Mouse (Mus musculus): Measurements from ENCODE around the gene Syngr2. TPM values are rescaled to one million over a fixed set of nuclear protein-coding genes. Genes with fewer than 3 reads are reported as not detected.
A peak's percentile ranks its signal among the peaks of the same experiment; 100 is the strongest.

The Syngr2 gene
- 32.7 and 36.6 TPM in 2 replicates for polyA plus RNA-seq (2014; fragmentation: Nextera tagmentation; extraction: Ambion mirVana)

GRCm38 (mm10) chr11:117809407-117810311 is at the start of gene Syngr2, which contains the start of gene Gm20708:
Gene Syngr2, plus strand, starts transcription at chr11:117809668.
Gene Gm20708, plus strand, starts transcription at chr11:117809668.
- peak; percentile 74 for ATAC-seq (replicated peaks; ENCODE audit: low FRiP score)
- no peaks in the 10 kb centered on the region for H3K9me3 ChIP-seq (ENCODE audit: control insufficient read depth, low read length)
- H3K27me3 ChIP-seq (ENCODE audit: control insufficient read depth, insufficient read depth, low read length) = no peaks in the 10 kb centered on the region
- H3K4me1 ChIP-seq (replicated peaks; ENCODE audit: control insufficient read depth, insufficient read depth, low read length) = peaks cover 14% of the 10 kb centered on the region
- H3K4me3 ChIP-seq (ENCODE audit: low read depth, low read length) = peak within 1 kb of the TSS; percentile 67
- H3K36me3 ChIP-seq (ENCODE audit: control insufficient read depth, insufficient read depth, low read length) = no peaks in the 10 kb centered on the region; the same call in 1 of the 2 replicates
- peak within 1 kb of the TSS; percentile 96 for H3K4me2 ChIP-seq (ENCODE audit: low read depth, low read length, severe bottlenecking)
- H3K9ac ChIP-seq (ENCODE audit: low read length) = peak within 1 kb of the TSS; percentile 58
- peak; percentile 88 for DNase-seq (ENCODE audit: low spot score)
- no peak within 1 kb of the TSS for H3K27ac ChIP-seq (ENCODE audit: low read depth, low read length)
- WGBS = under 1% methylated on average over 75 of the region's 75 CpGs

GRCm38 (mm10) chr11:117760374-117761119 is 48.9 kb upstream of the Syngr2 start:
- DNase-seq (ENCODE audit: low spot score) (no peak), ATAC-seq (replicated peaks; ENCODE audit: low FRiP score) (no peak)
- whole genome bisulfite sequencing = 92% methylated on average over 26 of the region's 26 CpGs
- no peak overlapping the region for H3K27ac ChIP-seq (ENCODE audit: low read depth, low read length)
- H3K9ac ChIP-seq (ENCODE audit: low read length) = no peak overlapping the region
- H3K4me3 ChIP-seq (ENCODE audit: low read depth, low read length) = no peak overlapping the region
- H3K9me3 ChIP-seq (ENCODE audit: control insufficient read depth, low read length) = no peaks in the 10 kb centered on the region
- H3K4me1 ChIP-seq (replicated peaks; ENCODE audit: control insufficient read depth, insufficient read depth, low read length) = no peaks in the 10 kb centered on the region
- no peak overlapping the region for H3K4me2 ChIP-seq (ENCODE audit: low read depth, low read length, severe bottlenecking)
- peaks cover 16% of the 10 kb centered on the region for H3K36me3 ChIP-seq (ENCODE audit: control insufficient read depth, insufficient read depth, low read length)
- no peaks in the 10 kb centered on the region for H3K27me3 ChIP-seq (ENCODE audit: control insufficient read depth, insufficient read depth, low read length)

DNA sequence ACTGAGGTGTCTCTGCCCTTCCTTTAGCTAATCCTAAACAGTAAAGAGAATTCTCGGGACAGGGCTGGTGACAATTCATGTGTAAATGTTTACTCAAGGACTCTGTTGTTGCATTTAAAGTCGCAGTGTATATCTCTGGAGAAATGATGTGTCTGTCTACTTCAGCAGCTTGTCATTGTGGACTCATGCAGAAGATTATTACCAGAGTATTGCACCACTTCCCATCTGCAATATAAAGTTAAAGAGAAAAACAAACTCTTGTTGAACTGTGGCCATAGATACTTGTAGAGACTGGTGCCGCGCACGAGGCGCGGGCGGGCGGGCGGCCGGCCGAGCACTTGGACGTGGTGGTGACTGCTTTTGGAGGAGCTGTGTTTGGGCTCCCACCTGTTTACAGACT is 47.7 kb upstream of the Syngr2 start:
- Histone ChIP-seq H3K27me3 (ENCODE audit: control insufficient read depth, insufficient read depth, low read length) (no peaks in the 10 kb centered on the region), H3K27ac (ENCODE audit: low read depth, low read length) (no peak overlapping the region), H3K4me3 (ENCODE audit: low read depth, low read length) (no peak overlapping the region), H3K9me3 (ENCODE audit: control insufficient read depth, low read length) (no peaks in the 10 kb centered on the region), H3K4me1 (replicated peaks; ENCODE audit: control insufficient read depth, insufficient read depth, low read length) (no peaks in the 10 kb centered on the region), H3K9ac (ENCODE audit: low read length) (no peak overlapping the region), H3K4me2 (ENCODE audit: low read depth, low read length, severe bottlenecking) (no peak overlapping the region), H3K36me3 (ENCODE audit: control insufficient read depth, insufficient read depth, low read length) (peaks cover 10% of the 10 kb centered on the region)
- ATAC-seq (replicated peaks; ENCODE audit: low FRiP score) = no peak
- WGBS = 90% methylated on average over 13 of the region's 13 CpGs
- no peak for DNase-seq (ENCODE audit: low spot score)

GRCm38 (mm10) chr11:117762246-117762645 is 47.2 kb upstream of the Syngr2 start:
- WGBS = 94% methylated on average over 12 of the region's 12 CpGs
- ATAC-seq (replicated peaks; ENCODE audit: low FRiP score) = no peak
- H3K4me2 ChIP-seq (ENCODE audit: low read depth, low read length, severe bottlenecking) = no peak overlapping the region
- no peak for DNase-seq (ENCODE audit: low spot score)
- no peak overlapping the region for H3K4me3 ChIP-seq (ENCODE audit: low read depth, low read length)
- H3K9ac ChIP-seq (ENCODE audit: low read length) = no peak overlapping the region
- no peaks in the 10 kb centered on the region for H3K27me3 ChIP-seq (ENCODE audit: control insufficient read depth, insufficient read depth, low read length)
- H3K4me1 ChIP-seq (replicated peaks; ENCODE audit: control insufficient read depth, insufficient read depth, low read length) = no peaks in the 10 kb centered on the region
- no peaks in the 10 kb centered on the region for H3K9me3 ChIP-seq (ENCODE audit: control insufficient read depth, low read length)
- no peak overlapping the region for H3K27ac ChIP-seq (ENCODE audit: low read depth, low read length)
- peaks cover 10% of the 10 kb centered on the region for H3K36me3 ChIP-seq (ENCODE audit: control insufficient read depth, insufficient read depth, low read length)

- peaks cover 8% of the 10 kb centered on the region for H3K36me3 ChIP-seq (ENCODE audit: control insufficient read depth, insufficient read depth, low read length)
- H3K27ac ChIP-seq (ENCODE audit: low read depth, low read length) = no peak overlapping the region
- H3K4me1 ChIP-seq (replicated peaks; ENCODE audit: control insufficient read depth, insufficient read depth, low read length) = no peaks in the 10 kb centered on the region
- no peaks in the 10 kb centered on the region for H3K27me3 ChIP-seq (ENCODE audit: control insufficient read depth, insufficient read depth, low read length)
- ATAC-seq (replicated peaks; ENCODE audit: low FRiP score) (no peak), DNase-seq (ENCODE audit: low spot score) (no peak)
- WGBS = 91% methylated on average over 9 of the region's 9 CpGs
- no peak overlapping the region for H3K9ac ChIP-seq (ENCODE audit: low read length)
- no peak overlapping the region for H3K4me3 ChIP-seq (ENCODE audit: low read depth, low read length)
- no peaks in the 10 kb centered on the region for H3K9me3 ChIP-seq (ENCODE audit: control insufficient read depth, low read length)
- no peak overlapping the region for H3K4me2 ChIP-seq (ENCODE audit: low read depth, low read length, severe bottlenecking)
Measured at GRCm38 (mm10) chr11:117764319-117764718, 45.1 kb upstream of the Syngr2 start.

- H3K27ac ChIP-seq (ENCODE audit: low read depth, low read length) = no peak overlapping the region
- no peak overlapping the region for H3K4me3 ChIP-seq (ENCODE audit: low read depth, low read length)
- H3K27me3 ChIP-seq (ENCODE audit: control insufficient read depth, insufficient read depth, low read length) = no peaks in the 10 kb centered on the region
- H3K36me3 ChIP-seq (ENCODE audit: control insufficient read depth, insufficient read depth, low read length) = peaks cover 5% of the 10 kb centered on the region
- DNase-seq (ENCODE audit: low spot score) (no peak), ATAC-seq (replicated peaks; ENCODE audit: low FRiP score) (no peak)
- no peaks in the 10 kb centered on the region for H3K4me1 ChIP-seq (replicated peaks; ENCODE audit: control insufficient read depth, insufficient read depth, low read length)
- no peaks in the 10 kb centered on the region for H3K9me3 ChIP-seq (ENCODE audit: control insufficient read depth, low read length)
- no peak overlapping the region for H3K9ac ChIP-seq (ENCODE audit: low read length)
- no peak overlapping the region for H3K4me2 ChIP-seq (ENCODE audit: low read depth, low read length, severe bottlenecking)
- 93% methylated on average over 5 of the region's 5 CpGs for WGBS
Measured at GRCm38 (mm10) chr11:117765361-117765760, 44.1 kb upstream of the Syngr2 start.

DNA sequence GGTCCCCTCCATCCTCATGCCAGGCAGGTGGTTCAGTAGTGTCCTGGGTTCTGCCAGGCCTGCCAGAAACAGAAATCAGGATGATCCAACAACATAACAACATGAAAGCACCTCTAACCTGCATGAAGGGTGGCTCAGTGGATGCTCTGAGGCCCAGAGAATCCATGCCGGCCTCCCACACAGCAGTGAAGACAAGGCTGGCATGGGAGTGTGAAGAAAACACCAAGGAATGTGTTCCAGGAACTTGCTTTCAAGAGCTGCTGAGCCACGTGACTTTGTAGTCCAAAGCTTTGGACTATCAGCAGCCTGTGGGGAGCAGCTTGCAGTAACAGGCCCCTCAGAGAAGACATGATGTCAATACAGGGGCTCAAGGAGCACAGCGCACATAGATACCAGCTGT is 43.2 kb upstream of the Syngr2 start:
- Histone ChIP-seq H3K4me1 (replicated peaks; ENCODE audit: control insufficient read depth, insufficient read depth, low read length) (no peaks in the 10 kb centered on the region), H3K27ac (ENCODE audit: low read depth, low read length) (no peak overlapping the region), H3K4me3 (ENCODE audit: low read depth, low read length) (no peak overlapping the region), H3K4me2 (ENCODE audit: low read depth, low read length, severe bottlenecking) (no peak overlapping the region), H3K9me3 (ENCODE audit: control insufficient read depth, low read length) (no peaks in the 10 kb centered on the region), H3K36me3 (ENCODE audit: control insufficient read depth, insufficient read depth, low read length) (no peaks in the 10 kb centered on the region; the same call in none of the 2 replicates), H3K9ac (ENCODE audit: low read length) (no peak overlapping the region), H3K27me3 (ENCODE audit: control insufficient read depth, insufficient read depth, low read length) (no peaks in the 10 kb centered on the region)
- DNase-seq (ENCODE audit: low spot score) (no peak), ATAC-seq (replicated peaks; ENCODE audit: low FRiP score) (no peak)
- WGBS = 84% methylated on average over 3 of the region's 3 CpGs

- H3K4me1 ChIP-seq (replicated peaks; ENCODE audit: control insufficient read depth, insufficient read depth, low read length) = no peaks in the 10 kb centered on the region
- no peak overlapping the region for H3K9ac ChIP-seq (ENCODE audit: low read length)
- no peak overlapping the region for H3K4me2 ChIP-seq (ENCODE audit: low read depth, low read length, severe bottlenecking)
- no peaks in the 10 kb centered on the region; the same call in 1 of the 2 replicates for H3K36me3 ChIP-seq (ENCODE audit: control insufficient read depth, insufficient read depth, low read length)
- no peak overlapping the region for H3K27ac ChIP-seq (ENCODE audit: low read depth, low read length)
- 88% methylated on average over 20 of the region's 20 CpGs for WGBS
- DNase-seq (ENCODE audit: low spot score) (no peak), ATAC-seq (replicated peaks; ENCODE audit: low FRiP score) (no peak)
- no peaks in the 10 kb centered on the region for H3K27me3 ChIP-seq (ENCODE audit: control insufficient read depth, insufficient read depth, low read length)
- no peaks in the 10 kb centered on the region for H3K9me3 ChIP-seq (ENCODE audit: control insufficient read depth, low read length)
- no peak overlapping the region for H3K4me3 ChIP-seq (ENCODE audit: low read depth, low read length)
Measured at GRCm38 (mm10) chr11:117768725-117769682, 40.5 kb upstream of the Syngr2 start.

Measured in forebrain, embryonic 11.5 days (tissue).